Mouse (Mus musculus): ENCODE data around the gene Acad11.

DNA sequence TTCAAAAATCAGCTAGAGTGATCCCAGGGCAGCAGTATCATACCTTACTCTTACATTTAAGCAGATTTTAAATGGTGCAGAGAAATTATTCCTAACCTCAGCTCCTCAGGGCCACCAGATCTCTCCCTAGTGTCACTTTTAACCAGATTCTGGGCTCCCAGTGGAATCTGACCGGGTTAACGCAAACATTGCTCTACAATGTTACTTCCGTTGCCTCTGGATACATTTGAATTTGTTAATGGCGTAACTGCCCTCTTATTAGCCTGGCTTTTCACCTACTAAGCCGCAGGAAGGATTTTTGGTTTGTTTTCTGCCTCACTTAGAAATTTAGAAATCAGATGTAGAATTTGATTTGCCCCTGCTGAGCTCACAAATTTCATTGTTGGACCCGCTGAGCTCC, 28.5 kb upstream of the Acad11 start:
- no peak for TF ChIP-seq POLR2A (IDR thresholded peaks at IDR 0.05; ENCODE audit: borderline replicate concordance, extremely low read depth, low read depth, low read length)
- TF ChIP-seq CTCF (IDR thresholded peaks at IDR 0.05; ENCODE audit: insufficient read depth, low read length), result no peak

All from lung, adult 2 months (tissue).